Mouse (Mus musculus) cerebral cortex, adult 2 months (tissue): ENCODE results near the gene Gna14.

Experiments
- WGBS: fragments of 180-500 bp; shearing (Covaris S2); methylation state at CpG from one replicate; pipeline ENCODE4 v1.1.7; 2018; 5-methylcytosine and 5-hydroxymethylcytosine counted together

Gna14 gene

GRCm38 (mm10) chr19:16514201-16514600 is 78.6 kb downstream of the Gna14 start:
- WGBS: 89% methylated on average over 4 of the region's 4 CpGs

- WGBS: 91% methylated on average over 3 of the region's 3 CpGs
Measured at GRCm38 (mm10) chr19:16518569-16518968, 83.0 kb downstream of the Gna14 start.

DNA sequence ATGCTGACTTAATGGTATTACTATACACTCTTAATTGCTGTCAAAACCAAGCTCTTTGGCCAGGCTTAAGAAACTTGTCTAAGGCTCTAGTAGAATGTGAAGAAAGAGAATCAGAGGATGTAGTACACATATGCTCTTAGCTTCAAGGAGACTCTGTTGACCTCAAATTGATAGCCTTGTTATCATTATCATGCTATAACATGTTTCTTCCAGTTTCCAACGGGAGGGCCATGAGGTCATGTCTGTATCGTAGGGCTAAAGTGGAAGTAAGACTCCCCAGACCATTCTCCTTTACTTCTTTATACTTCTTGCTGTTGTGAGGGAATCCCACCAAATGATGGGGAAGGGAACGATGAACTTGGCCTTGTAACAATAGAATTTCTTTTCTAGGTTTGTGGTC is 85.0 kb downstream of the Gna14 start:
- 89% methylated on average over 3 of the region's 3 CpGs for WGBS

GRCm38 (mm10) chr19:16526302-16526880 is 90.8 kb downstream of the Gna14 start:
- 90% methylated on average over 9 of the region's 9 CpGs for WGBS

GRCm38 (mm10) chr19:16527031-16527430 is 91.5 kb downstream of the Gna14 start:
- WGBS: 86% methylated on average over 5 of the region's 5 CpGs

DNA sequence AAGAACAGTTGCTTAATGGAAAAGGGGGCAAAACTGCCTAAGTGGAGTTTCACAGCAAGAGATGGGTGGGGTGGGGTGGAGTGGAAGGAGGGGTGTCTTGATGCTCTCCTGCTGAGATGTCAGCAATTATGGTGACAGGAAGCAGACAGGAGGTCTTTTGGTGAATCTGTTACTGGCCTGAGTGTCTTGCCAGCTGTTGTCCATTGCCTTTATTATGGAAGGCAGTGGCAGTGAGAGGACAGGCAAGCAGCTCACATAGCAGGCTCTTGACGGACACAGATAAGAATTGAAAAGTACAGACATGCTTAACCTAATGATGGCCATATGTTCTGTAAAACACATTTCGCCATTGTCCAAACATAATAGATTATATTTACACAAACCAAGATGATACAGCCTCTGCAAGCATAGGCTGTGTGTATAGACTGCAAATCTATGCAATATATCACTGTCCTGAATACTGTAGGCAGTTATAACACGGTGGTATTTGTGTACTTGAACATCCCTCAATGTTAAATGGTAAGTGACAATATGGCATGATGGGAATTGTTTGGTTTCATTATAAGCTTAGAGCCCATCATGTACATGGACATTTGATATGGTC is 92.8 kb downstream of the Gna14 start:
- 95% methylated on average over 3 of the region's 3 CpGs for WGBS

- WGBS: 85% methylated on average over 4 of the region's 4 CpGs
Measured at GRCm38 (mm10) chr19:16529999-16530398, 94.4 kb downstream of the Gna14 start.

- 58% methylated on average over 2 of the region's 2 CpGs for WGBS
Measured at GRCm38 (mm10) chr19:16534311-16534710, 98.7 kb downstream of the Gna14 start.

GRCm38 (mm10) chr19:16538416-16538815 is 102.9 kb downstream of the Gna14 start:
- 91% methylated on average over 2 of the region's 2 CpGs for WGBS

- 86% methylated on average over 4 of the region's 4 CpGs for WGBS
Measured at GRCm38 (mm10) chr19:16543688-16544087, 108.1 kb downstream of the Gna14 start.

DNA sequence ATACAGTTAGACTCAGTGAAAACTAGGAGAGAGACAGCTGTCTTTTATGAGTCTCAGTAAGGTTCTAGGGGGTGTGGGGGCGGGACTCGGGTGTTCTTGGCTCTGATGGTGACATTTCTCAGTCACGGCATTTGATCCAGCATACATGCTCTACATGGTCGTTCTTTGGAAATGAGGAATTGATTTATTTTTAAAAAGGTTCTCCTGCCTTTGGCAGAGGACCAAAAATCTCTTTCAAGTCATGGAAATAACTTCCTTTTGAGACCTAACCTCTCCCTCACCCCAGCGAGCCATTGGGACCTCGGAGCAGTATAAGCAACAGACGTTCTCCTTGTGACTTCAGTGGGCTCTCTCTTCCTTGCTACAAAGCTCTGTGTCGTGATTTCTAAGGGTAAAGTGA is 121.4 kb downstream of the Gna14 start:
- WGBS: 52% methylated on average over 8 of the region's 8 CpGs

- WGBS: 82% methylated on average over 5 of the region's 5 CpGs
Measured at GRCm38 (mm10) chr19:16557971-16558370, 122.4 kb downstream of the Gna14 start.

- 50% methylated on average over 2 of the region's 2 CpGs for WGBS
Measured at GRCm38 (mm10) chr19:16558570-16558969, 123.0 kb downstream of the Gna14 start.

- WGBS: 62% methylated on average over 9 of the region's 9 CpGs
Measured at GRCm38 (mm10) chr19:16559243-16559896, 123.8 kb downstream of the Gna14 start.

GRCm38 (mm10) chr19:16562676-16563075 is 127.1 kb downstream of the Gna14 start:
- WGBS: 91% methylated on average over 6 of the region's 6 CpGs

DNA sequence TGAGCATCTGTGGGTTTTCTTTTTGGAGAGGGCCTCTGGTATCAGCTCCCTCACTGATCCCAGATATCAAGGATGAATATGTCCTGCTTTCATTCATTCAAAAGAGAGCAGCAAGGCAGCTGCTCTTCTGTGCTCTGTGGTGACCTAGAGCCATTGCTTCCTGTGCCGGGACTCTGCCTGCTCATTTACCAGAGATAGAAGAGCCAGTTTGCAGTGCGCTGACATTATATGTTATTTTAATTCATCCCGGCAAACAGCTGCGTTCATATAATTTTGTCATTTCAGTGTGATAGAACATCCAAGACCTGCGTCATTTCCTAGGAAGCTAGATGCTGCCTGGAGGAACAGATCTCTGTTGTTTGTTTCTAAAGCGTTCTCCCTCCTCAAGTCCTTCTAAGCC is 141.2 kb downstream of the Gna14 start:
- WGBS: 85% methylated on average over 6 of the region's 6 CpGs

GRCm38 (mm10) chr19:16579656-16580260 is 144.2 kb downstream of the Gna14 start:
- 90% methylated on average over 7 of the region's 7 CpGs for WGBS

GRCm38 (mm10) chr19:16580501-16580900 is 144.9 kb downstream of the Gna14 start:
- WGBS: 96% methylated on average over 8 of the region's 8 CpGs

GRCm38 (mm10) chr19:16584546-16584945 is 149.0 kb downstream of the Gna14 start:
- 81% methylated on average over 7 of the region's 7 CpGs for WGBS

DNA sequence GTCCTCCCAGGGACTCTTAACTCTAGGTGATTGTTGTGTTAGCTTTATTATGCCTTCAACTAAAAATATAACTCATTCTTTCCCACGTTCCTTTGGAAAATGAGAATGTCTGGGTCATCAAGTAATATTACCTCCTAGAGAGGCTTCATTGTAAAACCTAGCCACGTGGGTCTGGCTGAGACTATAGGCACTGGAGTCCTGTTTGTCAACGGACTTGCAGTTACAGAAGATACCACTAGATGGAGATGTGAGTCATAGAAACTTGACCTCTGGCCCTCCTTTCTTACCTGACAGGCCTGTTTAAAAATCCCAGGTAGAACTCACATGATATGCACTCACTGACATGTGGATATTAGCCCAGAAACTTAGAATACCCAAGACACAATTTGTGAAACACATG is 149.8 kb downstream of the Gna14 start:
- 34% methylated on average over 3 of the region's 3 CpGs for WGBS

DNA sequence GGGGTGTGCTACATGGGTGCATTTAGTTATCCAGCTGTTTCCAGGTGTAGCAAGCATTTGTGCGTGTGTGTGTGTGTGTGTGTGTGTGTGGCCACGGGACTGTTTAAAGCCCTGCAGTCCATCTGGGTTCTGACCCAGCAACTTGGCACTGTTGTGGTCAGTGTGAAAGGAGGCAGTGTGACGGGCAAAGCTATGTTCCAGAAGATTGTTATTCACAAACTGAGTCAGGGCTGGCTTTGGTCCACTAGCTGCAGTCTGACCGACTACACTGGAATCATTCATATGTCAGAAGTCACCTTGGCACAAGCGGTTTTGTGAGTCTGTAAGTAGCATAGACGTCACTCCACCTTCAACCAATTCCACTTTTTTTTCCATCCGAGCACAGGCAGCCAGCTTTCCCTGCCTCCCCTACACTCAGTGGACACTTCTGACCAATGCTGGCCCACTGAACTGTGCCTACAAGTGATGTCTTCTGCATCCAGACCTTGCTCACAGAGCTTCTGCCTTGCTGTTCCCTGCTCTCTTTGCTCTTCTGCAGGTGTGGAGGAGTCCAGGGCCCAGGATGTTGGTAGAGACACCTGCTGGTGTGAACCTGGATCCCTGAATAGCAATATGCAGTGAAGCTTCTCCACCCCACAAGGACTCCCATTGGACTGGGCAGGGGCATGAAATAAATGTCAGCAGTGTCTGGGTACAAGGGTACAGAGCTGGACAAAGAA is 157.9 kb downstream of the Gna14 start:
- 75% methylated on average over 7 of the region's 7 CpGs for WGBS

DNA sequence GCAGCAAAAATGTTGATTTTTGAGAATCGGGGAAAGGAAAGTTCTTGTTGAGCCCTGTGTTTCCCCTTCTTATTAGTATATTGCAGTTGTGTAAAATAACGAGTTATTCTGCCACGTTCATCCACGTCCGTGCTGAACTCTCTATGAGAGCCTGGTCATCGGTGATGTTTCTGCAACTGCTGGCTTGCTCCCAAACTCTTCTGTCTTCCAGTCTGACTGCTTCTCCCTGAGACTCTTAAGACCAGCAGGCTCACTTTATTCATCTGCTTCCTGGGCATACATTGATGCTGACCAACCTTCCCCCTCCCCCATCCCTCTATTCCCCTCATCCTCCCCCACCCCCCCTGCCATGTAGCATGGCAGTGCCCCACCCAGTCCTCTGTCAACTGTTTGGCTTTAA is 161.7 kb downstream of the Gna14 start:
- 72% methylated on average over 6 of the region's 6 CpGs for WGBS
